In the genomic region with DNA sequence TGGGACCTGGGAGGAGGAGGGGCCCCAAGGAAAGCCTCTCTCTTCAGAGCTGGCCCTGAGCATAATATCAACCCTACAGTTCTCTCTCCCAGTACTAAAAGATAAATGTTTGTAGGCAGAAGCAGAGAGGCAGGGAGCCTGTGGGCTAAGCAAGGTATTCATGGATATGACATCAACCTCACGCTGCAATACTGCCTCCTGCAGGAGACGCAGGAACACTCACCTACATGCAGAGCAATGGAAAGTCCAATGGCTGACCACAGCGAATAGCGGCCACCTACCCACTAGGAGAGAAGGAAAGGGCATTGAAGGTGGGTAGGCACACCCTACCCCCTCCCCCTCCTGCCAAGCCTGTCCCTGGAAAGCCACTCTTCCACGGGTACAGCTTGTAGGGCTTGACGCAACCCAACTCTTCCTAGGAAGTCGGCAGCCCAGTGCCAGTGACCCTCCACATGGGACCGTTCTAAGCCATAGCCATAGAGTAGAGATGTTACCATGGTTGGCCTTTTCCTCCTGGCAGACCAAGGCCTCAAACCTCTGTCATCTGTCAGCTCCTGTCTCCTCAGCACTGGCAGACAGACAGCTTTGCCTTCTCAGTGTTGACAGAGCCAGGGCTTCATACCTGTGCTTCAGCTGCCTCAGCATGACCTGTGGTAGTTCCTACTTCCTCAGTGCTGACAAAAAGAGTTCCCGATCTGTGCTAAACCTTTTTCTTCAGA, we compare ENCODE assay signal across 14 mouse cellular contexts. TPM values are rescaled to one million over a fixed set of nuclear protein-coding genes. Genes with fewer than 3 reads are reported as not detected.
DNase-seq lines count a peak whose midpoint lies in the region; ATAC-seq and TF ChIP-seq lines count a peak whose summit lies in the region.
"Had no signal": no experiment of that assay in that cellular context is flagged by ENCODE, and none has a peak within 500 bp of the region (broad histone marks: within the 10 kb centered on the region; RNA-seq: fewer than 3 reads in every experiment).

No protein-coding gene starts in this region.

- TF ChIP-seq CTCF in kidney, postnatal 0 days (IDR thresholded peaks at IDR 0.05; ENCODE audit: low read depth), result peak; percentile 43; the same call in 1 of the 2 replicates

- H3K27me3 ChIP-seq in kidney, postnatal 0 days (ENCODE audit: insufficient read depth, low read length), result no peaks in the 10 kb centered on the region
- H3K27me3 ChIP-seq: limb, embryonic 13.5 days had no signal

- H3K4me2 ChIP-seq in kidney, postnatal 0 days (ENCODE audit: low read length), result no peak overlapping the region
- H3K4me2 ChIP-seq: hindbrain, embryonic 14.5 days; limb, embryonic 13.5 days had no signal

- no peaks in the 10 kb centered on the region for H3K9me3 ChIP-seq in kidney, postnatal 0 days (replicated peaks; ENCODE audit: low read length)
- H3K9me3 ChIP-seq: limb, embryonic 13.5 days had no signal

- DNase-seq in kidney, postnatal 0 days (ENCODE audit: low spot score), result no peak
- no peak for DNase-seq in kidney, postnatal 4 days
- DNase-seq in 416B (ENCODE audit: low read depth), result peak; percentile 56
- DNase-seq in ES-CJ7 (ENCODE audit: low read depth, low spot score), result peak; percentile 57
- DNase-seq in thymus, postnatal 10 days (ENCODE audit: low spot score in 2 of 2), result no peak
- DNase-seq: adrenal gland, adult 2 months; lung, postnatal 4 days; thymus, postnatal 36 days had no signal

- H3K9ac ChIP-seq in kidney, postnatal 0 days (ENCODE audit: low read depth, low read length), result no peak overlapping the region
- H3K9ac ChIP-seq: hindbrain, embryonic 14.5 days; limb, embryonic 13.5 days had no signal

- no peak for ATAC-seq in kidney, postnatal 0 days (replicated peaks; ENCODE audit: low FRiP score, low read depth)
- peak; percentile 27; the same call in 1 of the 2 replicates for ATAC-seq in granulocyte monocyte progenitor cell, adult 5-6 weeks (replicated peaks; ENCODE audit: poor library complexity, severe bottlenecking)
- no peak for ATAC-seq in CD4-positive, CD25-positive, alpha-beta regulatory T cell, adult 4 months

- H3K27ac ChIP-seq in kidney, postnatal 0 days, result no peak overlapping the region
- H3K27ac ChIP-seq: hindbrain, embryonic 14.5 days; limb, embryonic 13.5 days had no signal

- 93% methylated on average over 9 of the region's 9 CpGs for WGBS in kidney, postnatal 0 days

- H3K4me1 ChIP-seq in kidney, postnatal 0 days (replicated peaks; ENCODE audit: insufficient read depth, low read length), result no peaks in the 10 kb centered on the region
- H3K4me1 ChIP-seq: limb, embryonic 13.5 days had no signal

- no peak overlapping the region for H3K4me3 ChIP-seq in kidney, postnatal 0 days (replicated peaks; ENCODE audit: low read depth, low read length)
- H3K4me3 ChIP-seq: limb, embryonic 13.5 days had no signal

- peaks cover 79% of the 10 kb centered on the region for H3K36me3 ChIP-seq in kidney, postnatal 0 days (ENCODE audit: insufficient read depth, low read length)

RNA-seq across cellular contexts. Expression of a gene that starts 11.7 kb away (rescaled TPM):
- 51.4 and 54.5 TPM in 2 replicates for polyA plus RNA-seq in kidney, postnatal 0 days (2015; fragmentation: Nextera tagmentation; extraction: Ambion mirVana)
- 32.8 and 40.4 TPM in 2 replicates for total RNA-seq in granulocyte monocyte progenitor cell, adult 5-6 weeks (2014; fragmentation: Nextera tagmentation)
- 18.3 and 39.8 TPM in 2 replicates for total RNA-seq in granulocyte monocyte progenitor cell, adult 5-6 weeks (2017)
- polyA plus RNA-seq in CD4-positive, CD25-positive, alpha-beta regulatory T cell, adult 4 months (2017; shearing (Covaris generic)), result 10 to 100 TPM; 27.0 to 30.8 TPM

RNA-seq across cellular contexts. Expression of a gene that starts 21.9 kb away (rescaled TPM):
- polyA plus RNA-seq in kidney, postnatal 0 days (2015; fragmentation: Nextera tagmentation; extraction: Ambion mirVana), result 323 and 356 TPM in 2 replicates
- total RNA-seq in granulocyte monocyte progenitor cell, adult 5-6 weeks (2014; fragmentation: Nextera tagmentation), result 653 and 773 TPM in 2 replicates
- 606 and 815 TPM in 2 replicates for total RNA-seq in granulocyte monocyte progenitor cell, adult 5-6 weeks (2017)
- polyA plus RNA-seq in CD4-positive, CD25-positive, alpha-beta regulatory T cell, adult 4 months (2017; shearing (Covaris generic)), result 100 to 1,000 TPM; 458 to 463 TPM

RNA-seq across cellular contexts. Expression of a gene that starts 38.8 kb away (rescaled TPM):
- polyA plus RNA-seq in kidney, postnatal 0 days (2015; fragmentation: Nextera tagmentation; extraction: Ambion mirVana), result 133 and 146 TPM in 2 replicates
- 150 and 160 TPM in 2 replicates for total RNA-seq in granulocyte monocyte progenitor cell, adult 5-6 weeks (2014; fragmentation: Nextera tagmentation)
- total RNA-seq in granulocyte monocyte progenitor cell, adult 5-6 weeks (2017), result 207 and 213 TPM in 2 replicates
- 10 to 100 TPM; 79.0 to 92.8 TPM for polyA plus RNA-seq in CD4-positive, CD25-positive, alpha-beta regulatory T cell, adult 4 months (2017; shearing (Covaris generic))

RNA-seq across cellular contexts. Expression of a gene that starts 42.7 kb away (rescaled TPM):
- 0.32 TPM in 1 of 2 replicates, not detected in the other for polyA plus RNA-seq in kidney, postnatal 0 days (2015; fragmentation: Nextera tagmentation; extraction: Ambion mirVana)
- not detected in 2 replicates for total RNA-seq in granulocyte monocyte progenitor cell, adult 5-6 weeks (2014; fragmentation: Nextera tagmentation)
- total RNA-seq in granulocyte monocyte progenitor cell, adult 5-6 weeks (2017), result not detected in 2 replicates
- polyA plus RNA-seq in CD4-positive, CD25-positive, alpha-beta regulatory T cell, adult 4 months (2017; shearing (Covaris generic)), result 1 to 10 TPM in 1 of 2 experiments, not detected in 1; 1.6 TPM
- total RNA-seq: adrenal gland, adult 2 months; heart, adult 8-10 months; layer of hippocampus, postnatal 25 days had no signal
- polyA plus RNA-seq: adrenal gland, adult 2 months had no signal

Comparison
In these comparisons a context has a peak if more than half of its experiments do, and no peak if none do; other contexts are left out.
1. DNase-seq: peak in 416B (single experiment) and ES-CJ7 (single experiment); none in kidney, postnatal 0 days (single experiment), kidney, postnatal 4 days (0 of 2) and thymus, postnatal 10 days (0 of 2).